Mouse (Mus musculus): Measurements from ENCODE around the gene Tmem235. TPM values are rescaled to one million over a fixed set of nuclear protein-coding genes. Genes with fewer than 3 reads are reported as not detected.

Gene Tmem235
- polyA plus RNA-seq, 1 experiment from 2014 or later, result not detected

- ATAC-seq (replicated peaks; ENCODE audit: low FRiP score, low TSS enrichment, low read depth) (no peak), DNase-seq (ENCODE audit: low spot score) (no peak)
- H3K27me3 ChIP-seq (replicated peaks; ENCODE audit: control insufficient read depth, insufficient read depth, low read length), result no peaks in the 10 kb centered on the region
- peaks cover 56% of the 10 kb centered on the region for H3K36me3 ChIP-seq (ENCODE audit: control insufficient read depth, insufficient read depth, low read length)
- peak overlapping the region; percentile 64 for H3K27ac ChIP-seq (ENCODE audit: low read depth)
- peaks cover 33% of the 10 kb centered on the region for H3K4me1 ChIP-seq (replicated peaks; ENCODE audit: control insufficient read depth, insufficient read depth, low read length)
- H3K9ac ChIP-seq (ENCODE audit: low read length), result no peak overlapping the region
- no peak overlapping the region; the same call in 1 of the 2 replicates for H3K4me2 ChIP-seq (ENCODE audit: low read length)
- H3K4me3 ChIP-seq (ENCODE audit: low read depth, low read length), result no peak overlapping the region
- no peaks in the 10 kb centered on the region for H3K9me3 ChIP-seq (ENCODE audit: control insufficient read depth, low read length)
- WGBS, result 53% methylated on average over 7 of the region's 7 CpGs
These were observed 37.8 kb upstream of the Tmem235 start for GRCm38 (mm10) chr11:117822728-117823241.

GRCm38 (mm10) chr11:117823411-117823810, 37.1 kb upstream of the Tmem235 start:
- DNase-seq (ENCODE audit: low spot score) (no peak), ATAC-seq (replicated peaks; ENCODE audit: low FRiP score, low TSS enrichment, low read depth) (no peak)
- H3K27me3 ChIP-seq (replicated peaks; ENCODE audit: control insufficient read depth, insufficient read depth, low read length), result no peaks in the 10 kb centered on the region
- peak overlapping the region; percentile 64; the same call in 1 of the 2 replicates for H3K27ac ChIP-seq (ENCODE audit: low read depth)
- WGBS, result 88% methylated on average over 6 of the region's 6 CpGs
- peak overlapping the region; percentile 58; the same call in 1 of the 2 replicates for H3K4me2 ChIP-seq (ENCODE audit: low read length)
- no peaks in the 10 kb centered on the region for H3K9me3 ChIP-seq (ENCODE audit: control insufficient read depth, low read length)
- H3K4me1 ChIP-seq (replicated peaks; ENCODE audit: control insufficient read depth, insufficient read depth, low read length), result peaks cover 39% of the 10 kb centered on the region
- no peak overlapping the region for H3K4me3 ChIP-seq (ENCODE audit: low read depth, low read length)
- H3K36me3 ChIP-seq (ENCODE audit: control insufficient read depth, insufficient read depth, low read length), result peaks cover 49% of the 10 kb centered on the region
- H3K9ac ChIP-seq (ENCODE audit: low read length), result no peak overlapping the region

- Histone ChIP-seq H3K4me2 (ENCODE audit: low read length) (peak overlapping the region; percentile 58), H3K36me3 (ENCODE audit: control insufficient read depth, insufficient read depth, low read length) (peaks cover 42% of the 10 kb centered on the region), H3K4me1 (replicated peaks; ENCODE audit: control insufficient read depth, insufficient read depth, low read length) (peaks cover 48% of the 10 kb centered on the region), H3K9ac (ENCODE audit: low read length) (peak overlapping the region; percentile 75), H3K27me3 (replicated peaks; ENCODE audit: control insufficient read depth, insufficient read depth, low read length) (no peaks in the 10 kb centered on the region), H3K9me3 (ENCODE audit: control insufficient read depth, low read length) (no peaks in the 10 kb centered on the region), H3K27ac (ENCODE audit: low read depth) (peak overlapping the region; percentile 57), H3K4me3 (ENCODE audit: low read depth, low read length) (peak overlapping the region; percentile 57)
- DNase-seq (ENCODE audit: low spot score), result peak; percentile 93
- 16% methylated on average over 23 of the region's 23 CpGs for WGBS
- peak; percentile 63 for ATAC-seq (replicated peaks; ENCODE audit: low FRiP score, low TSS enrichment, low read depth)
These were observed 36.2 kb upstream of the Tmem235 start for GRCm38 (mm10) chr11:117824060-117824969.

GRCm38 (mm10) chr11:117825333-117826101, 35.0 kb upstream of the Tmem235 start, which contains the start of the genes Afmid and Tk1:
Afmid (plus strand) TSS chr11:117825924.
Tk1 (minus strand) TSS chr11:117826092.
- H3K36me3 ChIP-seq (ENCODE audit: control insufficient read depth, insufficient read depth, low read length), result peaks cover 30% of the 10 kb centered on the region
- H3K27ac ChIP-seq (ENCODE audit: low read depth), result peak within 1 kb of the TSS; percentile 89
- peaks cover 60% of the 10 kb centered on the region for H3K4me1 ChIP-seq (replicated peaks; ENCODE audit: control insufficient read depth, insufficient read depth, low read length)
- peak within 1 kb of the TSS; percentile 75 for H3K9ac ChIP-seq (ENCODE audit: low read length)
- peak within 1 kb of the TSS; percentile 57 for H3K4me3 ChIP-seq (ENCODE audit: low read depth, low read length)
- H3K9me3 ChIP-seq (ENCODE audit: control insufficient read depth, low read length), result no peaks in the 10 kb centered on the region
- peak within 1 kb of the TSS; percentile 58 for H3K4me2 ChIP-seq (ENCODE audit: low read length)
- DNase-seq (ENCODE audit: low spot score), result peak; percentile 88
- no peaks in the 10 kb centered on the region for H3K27me3 ChIP-seq (replicated peaks; ENCODE audit: control insufficient read depth, insufficient read depth, low read length)
- ATAC-seq (replicated peaks; ENCODE audit: low FRiP score, low TSS enrichment, low read depth), result peak; percentile 59
- under 1% methylated on average over 32 of the region's 34 CpGs for WGBS

- H3K4me1 ChIP-seq (replicated peaks; ENCODE audit: control insufficient read depth, insufficient read depth, low read length), result peaks cover 62% of the 10 kb centered on the region
- H3K27ac ChIP-seq (ENCODE audit: low read depth), result peak overlapping the region; percentile 89
- peaks cover 23% of the 10 kb centered on the region for H3K36me3 ChIP-seq (ENCODE audit: control insufficient read depth, insufficient read depth, low read length)
- WGBS, result 7% methylated on average over 5 of the region's 5 CpGs
- DNase-seq (ENCODE audit: low spot score) (no peak), ATAC-seq (replicated peaks; ENCODE audit: low FRiP score, low TSS enrichment, low read depth) (0 out of 2 replicates have a peak, but pooled peaks have one; percentile 19)
- peak overlapping the region; percentile 75 for H3K9ac ChIP-seq (ENCODE audit: low read length)
- H3K9me3 ChIP-seq (ENCODE audit: control insufficient read depth, low read length), result no peaks in the 10 kb centered on the region
- H3K27me3 ChIP-seq (replicated peaks; ENCODE audit: control insufficient read depth, insufficient read depth, low read length), result no peaks in the 10 kb centered on the region
- peak overlapping the region; percentile 57 for H3K4me3 ChIP-seq (ENCODE audit: low read depth, low read length)
- peak overlapping the region; percentile 58 for H3K4me2 ChIP-seq (ENCODE audit: low read length)
These were observed 34.4 kb upstream of the Tmem235 start for GRCm38 (mm10) chr11:117826164-117826563.

GRCm38 (mm10) chr11:117826916-117827315, 33.6 kb upstream of the Tmem235 start:
- peak overlapping the region; percentile 58; the same call in 1 of the 2 replicates for H3K4me2 ChIP-seq (ENCODE audit: low read length)
- peaks cover 62% of the 10 kb centered on the region for H3K4me1 ChIP-seq (replicated peaks; ENCODE audit: control insufficient read depth, insufficient read depth, low read length)
- H3K27ac ChIP-seq (ENCODE audit: low read depth), result no peak overlapping the region; the same call in 1 of the 2 replicates
- no peak overlapping the region for H3K4me3 ChIP-seq (ENCODE audit: low read depth, low read length)
- WGBS, result 50% methylated on average over 8 of the region's 8 CpGs
- H3K9me3 ChIP-seq (ENCODE audit: control insufficient read depth, low read length), result no peaks in the 10 kb centered on the region
- H3K27me3 ChIP-seq (replicated peaks; ENCODE audit: control insufficient read depth, insufficient read depth, low read length), result no peaks in the 10 kb centered on the region
- no peak overlapping the region for H3K9ac ChIP-seq (ENCODE audit: low read length)
- DNase-seq (ENCODE audit: low spot score) (no peak), ATAC-seq (replicated peaks; ENCODE audit: low FRiP score, low TSS enrichment, low read depth) (no peak)
- H3K36me3 ChIP-seq (ENCODE audit: control insufficient read depth, insufficient read depth, low read length), result peaks cover 16% of the 10 kb centered on the region

GRCm38 (mm10) chr11:117827386-117827785, 33.2 kb upstream of the Tmem235 start:
- H3K4me3 ChIP-seq (ENCODE audit: low read depth, low read length), result no peak overlapping the region
- ATAC-seq (replicated peaks; ENCODE audit: low FRiP score, low TSS enrichment, low read depth), result no peak
- peaks cover 11% of the 10 kb centered on the region; the same call in 1 of the 2 replicates for H3K36me3 ChIP-seq (ENCODE audit: control insufficient read depth, insufficient read depth, low read length)
- no peaks in the 10 kb centered on the region for H3K9me3 ChIP-seq (ENCODE audit: control insufficient read depth, low read length)
- no peak overlapping the region for H3K4me2 ChIP-seq (ENCODE audit: low read length)
- H3K4me1 ChIP-seq (replicated peaks; ENCODE audit: control insufficient read depth, insufficient read depth, low read length), result peaks cover 65% of the 10 kb centered on the region
- H3K9ac ChIP-seq (ENCODE audit: low read length), result no peak overlapping the region
- no peak overlapping the region for H3K27ac ChIP-seq (ENCODE audit: low read depth)
- 45% methylated on average over 3 of the region's 3 CpGs for WGBS
- H3K27me3 ChIP-seq (replicated peaks; ENCODE audit: control insufficient read depth, insufficient read depth, low read length), result no peaks in the 10 kb centered on the region
- no peak for DNase-seq (ENCODE audit: low spot score)

All from intestine, embryonic 14.5 days (tissue).